Mouse (Mus musculus): ENCODE results near the gene Evi2a. TPM values are rescaled to one million over a fixed set of nuclear protein-coding genes. Genes with fewer than 3 reads are reported as not detected.

The Evi2a gene
- polyA plus RNA-seq, 1 experiment, result not detected

GRCm38 (mm10) chr11:79519878-79520291 is 10.5 kb downstream of the Evi2a start:
- Histone ChIP-seq H3K4me3 (ENCODE audit: insufficient read depth, low read depth, low read length) (no peak overlapping the region), H3K27ac (ENCODE audit: insufficient read depth, low read depth, low read length) (no peak overlapping the region), H3K4me1 (ENCODE audit: control insufficient read depth, insufficient read depth, low read length) (no peaks in the 10 kb centered on the region)
- TF ChIP-seq CTCF (IDR thresholded peaks at IDR 0.05; ENCODE audit: insufficient read depth, low read depth, low read length) (no peak), POLR2A (IDR thresholded peaks at IDR 0.05; ENCODE audit: insufficient read depth, low read depth, low read length) (no peak)
- 39% methylated on average over 1 of the region's 1 CpGs for WGBS

- Histone ChIP-seq H3K27ac (ENCODE audit: insufficient read depth, low read depth, low read length) (no peak overlapping the region), H3K4me3 (ENCODE audit: insufficient read depth, low read depth, low read length) (no peak overlapping the region), H3K4me1 (ENCODE audit: control insufficient read depth, insufficient read depth, low read length) (no peaks in the 10 kb centered on the region)
- TF ChIP-seq CTCF (IDR thresholded peaks at IDR 0.05; ENCODE audit: insufficient read depth, low read depth, low read length), result no peak
- no peak for TF ChIP-seq POLR2A (IDR thresholded peaks at IDR 0.05; ENCODE audit: insufficient read depth, low read depth, low read length)
- 85% methylated on average over 6 of the region's 6 CpGs for WGBS
These were observed 11.1 kb downstream of the Evi2a start for GRCm38 (mm10) chr11:79519299-79519698.

GRCm38 (mm10) chr11:79515798-79516197 is 14.6 kb downstream of the Evi2a start:
- H3K4me3 ChIP-seq (ENCODE audit: insufficient read depth, low read depth, low read length), result no peak overlapping the region
- H3K4me1 ChIP-seq (ENCODE audit: control insufficient read depth, insufficient read depth, low read length), result no peaks in the 10 kb centered on the region
- TF ChIP-seq POLR2A (IDR thresholded peaks at IDR 0.05; ENCODE audit: insufficient read depth, low read depth, low read length) (no peak), CTCF (IDR thresholded peaks at IDR 0.05; ENCODE audit: insufficient read depth, low read depth, low read length) (no peak)
- no peak overlapping the region for H3K27ac ChIP-seq (ENCODE audit: insufficient read depth, low read depth, low read length)
- WGBS, result 99% methylated on average over 2 of the region's 2 CpGs

- 70% methylated on average over 6 of the region's 6 CpGs for WGBS
- Histone ChIP-seq H3K27ac (ENCODE audit: insufficient read depth, low read depth, low read length) (no peak overlapping the region), H3K4me3 (ENCODE audit: insufficient read depth, low read depth, low read length) (no peak overlapping the region), H3K4me1 (ENCODE audit: control insufficient read depth, insufficient read depth, low read length) (no peaks in the 10 kb centered on the region)
- no peak for TF ChIP-seq POLR2A (IDR thresholded peaks at IDR 0.05; ENCODE audit: insufficient read depth, low read depth, low read length)
- no peak for TF ChIP-seq CTCF (IDR thresholded peaks at IDR 0.05; ENCODE audit: insufficient read depth, low read depth, low read length)
These were observed 15.1 kb downstream of the Evi2a start for GRCm38 (mm10) chr11:79515331-79515730.

DNA sequence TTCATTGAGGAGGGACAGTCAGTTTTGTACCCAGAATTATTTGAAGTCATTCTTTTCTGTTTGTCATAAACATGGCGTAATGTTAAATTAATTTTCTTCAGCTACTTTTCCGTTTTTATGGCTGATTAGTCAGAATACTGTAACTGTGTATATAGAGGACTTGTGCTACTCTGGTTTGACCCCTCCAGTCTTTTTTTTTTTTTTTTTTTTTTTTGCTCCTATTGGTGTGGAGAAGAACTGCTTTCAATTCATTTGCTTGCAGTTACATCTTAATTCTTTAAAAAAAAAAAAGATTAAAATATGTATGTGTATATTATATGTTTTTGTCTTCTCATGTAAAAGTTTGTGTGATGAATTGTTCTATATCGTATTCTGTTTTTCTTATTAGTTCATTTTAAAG is 18.4 kb downstream of the Evi2a start:
- H3K27ac ChIP-seq (ENCODE audit: insufficient read depth, low read depth, low read length), result no peak overlapping the region
- no peaks in the 10 kb centered on the region for H3K4me1 ChIP-seq (ENCODE audit: control insufficient read depth, insufficient read depth, low read length)
- H3K4me3 ChIP-seq (ENCODE audit: insufficient read depth, low read depth, low read length), result no peak overlapping the region
- 94% methylated on average over 3 of the region's 3 CpGs for WGBS
- TF ChIP-seq CTCF (IDR thresholded peaks at IDR 0.05; ENCODE audit: insufficient read depth, low read depth, low read length) (no peak), POLR2A (IDR thresholded peaks at IDR 0.05; ENCODE audit: insufficient read depth, low read depth, low read length) (no peak)

DNA sequence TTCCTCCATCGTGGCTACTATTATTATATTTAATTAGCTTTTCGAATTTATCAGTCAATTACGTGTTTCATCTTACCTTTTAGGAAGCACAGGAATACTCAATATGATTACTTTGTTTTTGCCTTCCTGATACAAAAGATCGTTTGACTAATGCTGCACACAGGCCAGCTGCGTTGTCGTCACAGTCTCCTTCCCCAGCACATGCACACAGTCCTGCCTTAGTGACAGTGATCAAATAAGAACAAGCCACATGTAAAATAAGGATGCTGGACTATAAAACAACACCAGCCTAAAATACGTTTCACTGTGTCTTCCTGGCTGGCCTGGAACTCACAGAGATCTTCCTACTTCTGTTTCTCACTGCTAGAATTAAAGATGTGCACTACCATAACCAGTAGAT is 25.9 kb downstream of the Evi2a start:
- Histone ChIP-seq H3K27ac (ENCODE audit: insufficient read depth, low read depth, low read length) (0 out of 2 replicates have a peak overlapping the region, but pooled peaks have one; percentile 45), H3K4me3 (ENCODE audit: insufficient read depth, low read depth, low read length) (no peak overlapping the region), H3K4me1 (ENCODE audit: control insufficient read depth, insufficient read depth, low read length) (peaks cover 3% of the 10 kb centered on the region; the same call in 1 of the 2 replicates)
- 38% methylated on average over 7 of the region's 7 CpGs for WGBS
- TF ChIP-seq CTCF (IDR thresholded peaks at IDR 0.05; ENCODE audit: insufficient read depth, low read depth, low read length), result no peak
- TF ChIP-seq POLR2A (IDR thresholded peaks at IDR 0.05; ENCODE audit: insufficient read depth, low read depth, low read length), result no peak

DNA sequence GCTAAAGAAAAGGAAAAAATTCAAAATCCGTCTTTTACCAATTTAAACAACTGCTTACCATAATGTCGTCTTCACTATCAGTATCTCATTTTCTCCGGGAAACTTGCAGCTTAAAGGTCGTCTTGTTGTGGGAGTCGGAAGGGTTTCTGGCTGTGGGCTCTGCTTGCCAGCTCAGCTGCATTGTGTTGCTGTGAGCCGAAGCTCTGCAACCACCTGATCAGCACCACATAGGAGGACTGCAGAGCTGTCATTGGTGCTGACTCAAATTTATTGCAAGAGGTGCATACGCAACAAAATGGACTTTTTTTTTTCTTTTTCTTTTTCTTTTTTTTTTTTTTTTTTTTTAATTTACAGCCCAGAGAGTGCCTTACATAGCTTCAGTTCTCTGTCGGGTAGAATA is 26.6 kb downstream of the Evi2a start, which contains the start of gene Omg:
Gene Omg, minus strand, starts transcription at position 240 of the 400 bp plus-strand sequence.
- Histone ChIP-seq H3K4me3 (ENCODE audit: insufficient read depth, low read depth, low read length) (peak within 1 kb of the TSS; percentile 29), H3K27ac (ENCODE audit: insufficient read depth, low read depth, low read length) (peak within 1 kb of the TSS; percentile 54)
- TF ChIP-seq POLR2A (IDR thresholded peaks at IDR 0.05; ENCODE audit: insufficient read depth, low read depth, low read length) (peak; percentile 70), CTCF (IDR thresholded peaks at IDR 0.05; ENCODE audit: insufficient read depth, low read depth, low read length) (no peak)

DNA sequence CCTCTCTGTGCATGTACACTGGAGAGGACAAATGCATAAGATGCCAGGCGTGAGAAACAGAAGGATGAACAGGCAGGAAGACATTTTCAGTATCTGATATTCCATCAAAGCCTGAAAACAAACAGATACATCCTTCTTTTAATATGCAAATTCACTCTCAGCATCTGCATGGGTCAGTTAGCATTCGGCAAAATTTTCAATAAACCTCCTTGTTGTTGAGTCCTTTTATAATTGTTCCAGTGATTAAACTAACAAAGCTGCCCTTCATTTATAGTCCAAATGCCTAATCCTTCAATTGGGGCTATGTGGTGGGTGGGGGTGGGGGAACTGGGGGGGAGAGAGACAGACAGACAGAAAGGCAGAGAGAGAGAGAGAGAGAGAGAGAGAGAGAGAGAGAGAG is 27.5 kb downstream of the Evi2a start:
- 19% methylated on average over 2 of the region's 2 CpGs for WGBS
- Histone ChIP-seq H3K27ac (ENCODE audit: insufficient read depth, low read depth, low read length) (peak overlapping the region; percentile 54), H3K4me1 (ENCODE audit: control insufficient read depth, insufficient read depth, low read length) (peaks cover 3% of the 10 kb centered on the region; the same call in 1 of the 2 replicates), H3K4me3 (ENCODE audit: insufficient read depth, low read depth, low read length) (no peak overlapping the region)
- TF ChIP-seq POLR2A (IDR thresholded peaks at IDR 0.05; ENCODE audit: insufficient read depth, low read depth, low read length), result no peak

More for the DNA sequence above, 26.6 kb downstream of the Evi2a start, which contains the start of gene Omg:
- WGBS, result 11% methylated on average over 8 of the region's 8 CpGs
- peaks cover 3% of the 10 kb centered on the region; the same call in 1 of the 2 replicates for H3K4me1 ChIP-seq (ENCODE audit: control insufficient read depth, insufficient read depth, low read length)

- WGBS, result 44% methylated on average over 10 of the region's 10 CpGs
- no peak overlapping the region for H3K27ac ChIP-seq (ENCODE audit: insufficient read depth, low read depth, low read length)
These were observed 35.2 kb downstream of the Evi2a start for GRCm38 (mm10) chr11:79494976-79495800.

More at GRCm38 (mm10) chr11:79494976-79495800, 35.2 kb downstream of the Evi2a start:
- no peak for TF ChIP-seq POLR2A (IDR thresholded peaks at IDR 0.05; ENCODE audit: insufficient read depth, low read depth, low read length)
- no peak for TF ChIP-seq CTCF (IDR thresholded peaks at IDR 0.05; ENCODE audit: insufficient read depth, low read depth, low read length)
- no peak overlapping the region for H3K4me3 ChIP-seq (ENCODE audit: insufficient read depth, low read depth, low read length)
- no peaks in the 10 kb centered on the region for H3K4me1 ChIP-seq (ENCODE audit: control insufficient read depth, insufficient read depth, low read length)

Data from olfactory bulb, adult 2 months (tissue).